Mouse (Mus musculus) adrenal gland, adult 8-10 months (tissue): Measurements from ENCODE around the gene Ldlrad1. TPM values are rescaled to one million over a fixed set of nuclear protein-coding genes. Genes with fewer than 3 reads are reported as not detected.

ENCODE experiments used
- total RNA-seq, 4 experiments: library from RNA; stranded (reverse); gene quantifications; 2 replicates each; pipeline ENCODE4 v1.2.4; 2022

Gene Ldlrad1
- total RNA-seq, 4 experiments from 2014 or later: not detected

Other genes with a start within 250 kb of the Ldlrad1 start
- 100 to 1,000 TPM; 102 to 114 (median 112) TPM for gene Mrpl37, start 142.3 kb upstream of the Ldlrad1 start, total RNA-seq
- 10 to 100 TPM; 28.6 to 43.4 (median 29.7) TPM for gene Cyb5rl, start 142.2 kb upstream of the Ldlrad1 start, total RNA-seq
- under 1 TPM; 0.09 to 0.14 (median 0.12) TPM for gene Cdcp2, start 112.3 kb upstream of the Ldlrad1 start, total RNA-seq
- gene Tmem59, start 30.8 kb upstream of the Ldlrad1 start, total RNA-seq: 100 to 1,000 TPM; 451 to 533 (median 471) TPM
- 10 to 100 TPM; 23.3 to 31.5 (median 27.7) TPM for gene Tceanc2, start 30.1 kb upstream of the Ldlrad1 start, total RNA-seq
- gene Lrrc42, start 44.4 kb downstream of the Ldlrad1 start, total RNA-seq: 10 to 100 TPM; 24.4 to 36.1 (median 30.6) TPM
- gene Hspb11, start 44.4 kb downstream of the Ldlrad1 start, total RNA-seq: 10 to 100 TPM; 16.2 to 23.9 (median 20.9) TPM
- gene Dio1, start 98.0 kb downstream of the Ldlrad1 start, total RNA-seq: not detected
- 10 to 100 TPM; 54.4 to 81.5 (median 68.7) TPM for gene Yipf1, start 105.2 kb downstream of the Ldlrad1 start, total RNA-seq
- gene Ndc1, start 158.6 kb downstream of the Ldlrad1 start, total RNA-seq: 10 to 100 TPM in 3 of 4 experiments, 1 to 10 TPM in 1; 8.9 to 15.1 (median 11.9) TPM
- 1 to 10 TPM in 1 of 4 experiments, under 1 TPM in 3; 0.32 to 2.6 (median 0.79) TPM for gene Glis1, start 225.4 kb downstream of the Ldlrad1 start, total RNA-seq